Mouse (Mus musculus) CH12.LX (cell line): ENCODE results near the gene Cabp2. TPM values are rescaled to one million over a fixed set of nuclear protein-coding genes. Genes with fewer than 3 reads are reported as not detected.

Experiments
- DNase-seq: peaks from one replicate; pipeline ENCODE4 v3.0.0-alpha.2; 2013; ENCODE audit errors: extremely low read depth
- H3K27ac ChIP-seq: 2 replicates; pipeline ENCODE4 v1.5.1; 2012; ENCODE audit warnings: low read depth, mild to moderate bottlenecking, control low read depth, moderate library complexity; ENCODE audit not compliant: insufficient read depth
- H3K27me3 ChIP-seq: replicated peaks from 2 replicates; pipeline ENCODE3; 2012; ENCODE audit warnings: inconsistent platforms
- H3K36me3 ChIP-seq, 2 experiments: replicated peaks in 1 of 2; 2 replicates each; pipeline versions ENCODE3 to v1.6.1; 2012; ENCODE audit warnings: inconsistent platforms in 1 of 2, low read length in 1 of 2, mild to moderate bottlenecking in 1 of 2, mixed read lengths in 1 of 2, moderate library complexity in 1 of 2; ENCODE audit not compliant: control insufficient read depth in 1 of 2, insufficient read depth in 1 of 2
- H3K4me1 ChIP-seq, 2 experiments: 2 replicates each; pipeline ENCODE4 v1.6.1; 2012; ENCODE audit warnings: inconsistent platforms in 1 of 2, moderate library complexity in 1 of 2; ENCODE audit not compliant: insufficient read depth in 2 of 2, control insufficient read depth in 1 of 2
- H3K4me2 ChIP-seq: 2 replicates; pipeline ENCODE4 v1.6.1; 2012; ENCODE audit warnings: low read depth, mild to moderate bottlenecking, control low read depth; ENCODE audit not compliant: poor library complexity, insufficient read depth, severe bottlenecking
- H3K4me3 ChIP-seq, 3 experiments: fragments of 150-350 bp in 1 of 3; sonication (generic) in 1 of 3; replicated peaks in 1 of 3; 2 replicates each; pipeline versions ENCODE3 to v1.5.1; 2011 to 2012; ENCODE audit warnings: low read depth in 2 of 3, low read length in 2 of 3, mild to moderate bottlenecking in 2 of 3, moderate library complexity in 2 of 3, control low read depth in 1 of 3, improper control_type of control experiment in 1 of 3, inconsistent platforms in 1 of 3, mixed read lengths in 1 of 3; ENCODE audit not compliant: poor library complexity in 1 of 3
- H3K79me2 ChIP-seq: replicated peaks from 2 replicates; pipeline ENCODE4 v1.6.1; 2012; ENCODE audit warnings: mild to moderate bottlenecking, moderate library complexity; ENCODE audit not compliant: control insufficient read depth, poor library complexity, insufficient read depth, severe bottlenecking; ENCODE audit errors: extremely low read depth
- H3K9ac ChIP-seq: 2 replicates; pipeline ENCODE4 v1.6.1; 2012; ENCODE audit warnings: low read depth, mild to moderate bottlenecking, control low read depth, moderate library complexity; ENCODE audit not compliant: insufficient read depth
- H3K9me3 ChIP-seq: replicated peaks from 2 replicates; pipeline ENCODE3; 2012; ENCODE audit warnings: low read length, inconsistent platforms, mixed read lengths
- CHD1 ChIP-seq: IDR thresholded peaks from 2 replicates; pipeline ENCODE4 v1.6.1; 2012; ENCODE audit warnings: low read depth, low read length, improper control_type of control experiment, inconsistent platforms
- EP300 ChIP-seq: IDR thresholded peaks from 2 replicates; pipeline ENCODE4 v1.6.1; 2011; ENCODE audit warnings: low read length, improper control_type of control experiment
- IRF4 ChIP-seq: IDR thresholded peaks from 2 replicates; pipeline ENCODE4 v1.6.1; 2014; ENCODE audit warnings: low read depth, mild to moderate bottlenecking, inconsistent platforms, low read length, improper control_type of control experiment
- JUN ChIP-seq: IDR thresholded peaks from 2 replicates; pipeline ENCODE4 v1.6.1; 2011; ENCODE audit warnings: low read depth, mild to moderate bottlenecking, low read length, improper control_type of control experiment, moderate library complexity; ENCODE audit not compliant: insufficient read depth
- MAZ ChIP-seq: IDR thresholded peaks from 2 replicates; pipeline ENCODE4 v1.6.1; 2012; ENCODE audit warnings: low read depth, mild to moderate bottlenecking, inconsistent platforms, low read length, improper control_type of control experiment, moderate library complexity
- NELFE ChIP-seq: IDR thresholded peaks from 2 replicates; pipeline ENCODE4 v1.6.1; 2011; ENCODE audit warnings: low read depth, low read length, improper control_type of control experiment
- NRF1 ChIP-seq: IDR thresholded peaks from 2 replicates; pipeline ENCODE4 v1.6.1; 2014; ENCODE audit warnings: low read depth, mild to moderate bottlenecking, inconsistent platforms, low read length, improper control_type of control experiment, moderate library complexity
- PAX5 ChIP-seq: IDR thresholded peaks from 2 replicates; pipeline ENCODE4 v1.6.1; 2012; ENCODE audit warnings: low read length, inconsistent platforms, mixed read lengths
- RAD21 ChIP-seq: IDR thresholded peaks from 2 replicates; pipeline ENCODE4 v1.6.1; 2011; ENCODE audit warnings: low read depth, mild to moderate bottlenecking, low read length, improper control_type of control experiment, moderate library complexity
- RCOR1 ChIP-seq: conservative IDR thresholded peaks from 2 replicates; pipeline ENCODE4 v1.6.1; 2012; ENCODE audit warnings: low read depth, mild to moderate bottlenecking, inconsistent platforms, low read length, improper control_type of control experiment
- SMC3 ChIP-seq: IDR thresholded peaks from 2 replicates; pipeline ENCODE4 v1.6.1; 2011; ENCODE audit warnings: low read depth, low read length, improper control_type of control experiment
- TCF12 ChIP-seq: IDR thresholded peaks from 2 replicates; pipeline ENCODE4 v1.6.1; 2014; ENCODE audit warnings: low read depth, mild to moderate bottlenecking, inconsistent platforms, low read length, improper control_type of control experiment
- UBTF ChIP-seq: IDR thresholded peaks from 2 replicates; pipeline ENCODE4 v1.6.1; 2012; ENCODE audit warnings: low read depth, mild to moderate bottlenecking, inconsistent platforms, low read length, improper control_type of control experiment, moderate library complexity
- USF1 ChIP-seq: IDR thresholded peaks from 2 replicates; pipeline ENCODE4 v1.6.1; 2014; ENCODE audit warnings: low read depth, mild to moderate bottlenecking, inconsistent platforms, low read length, improper control_type of control experiment
- ZNF384 ChIP-seq: IDR thresholded peaks from 2 replicates; pipeline ENCODE4 v1.6.1; 2012; ENCODE audit warnings: low read depth, low read length, improper control_type of control experiment, inconsistent platforms
- dilution Hi-C: fragments of 300-500 bp; cut with MboI; formaldehyde crosslinking; loops from 2 replicates; pipeline ENCODE4 v1.14.3; 2020; ENCODE audit warnings: low sequenced_read_pairs; ENCODE audit not compliant: extremely low pct_unique_long_range_greater_than_20kb, extremely low pct_ligation_motif_present
- in situ Hi-C: fragments of 300-500 bp; cut with MboI; formaldehyde crosslinking; loops from 3 replicates; pipeline ENCODE4 v1.14.3; 2019; ENCODE audit warnings: low sequenced_read_pairs, low pct_ligation_motif_present, low pct_unique_long_range_greater_than_20kb, mixed read lengths
- polyA plus RNA-seq: library from polyadenylated mRNA; unstranded; fragments of >175 nt; gene quantifications from 2 replicates; pipeline ENCODE4 v1.2.1, GENCODE M21; 2012; ENCODE audit warnings: low read depth; ENCODE audit not compliant: insufficient read length
- total RNA-seq, 2 experiments: library from RNA; depleted of rRNA; stranded (reverse); fragments of 300-350 nt in 1 of 2; fragments of >200 nt in 1 of 2; gene quantifications; 2 replicates each; pipeline ENCODE4 v1.2.3; 2012 to 2014

Cabp2 gene
- total and polyA plus RNA-seq, 3 experiments, result not detected

- no peak overlapping the region for H3K4me2 ChIP-seq
- H3K27ac ChIP-seq, result no peak overlapping the region
- no peaks in the 10 kb centered on the region for H3K9me3 ChIP-seq
- no peak for TF ChIP-seq IRF4
- no peak for TF ChIP-seq RCOR1
- no peak for TF ChIP-seq RAD21
- no peak for TF ChIP-seq EP300
- no peak for TF ChIP-seq JUN
- dilution Hi-C loops, result no loop called here
- H3K79me2 ChIP-seq, result no peaks in the 10 kb centered on the region
- in situ Hi-C loops, result no loop called here
- no peak overlapping the region for H3K9ac ChIP-seq
- no peak overlapping the region for H3K4me3 ChIP-seq
- no peak for DNase-seq
- H3K36me3 ChIP-seq, result peaks cover 76 to 94% of the 10 kb centered on the region in 2 experiments
- peaks cover 0 to 30% of the 10 kb centered on the region in 2 experiments; a peak in 2 of 4 replicates for H3K4me1 ChIP-seq
- H3K27me3 ChIP-seq, result no peaks in the 10 kb centered on the region
These were observed 25.3 kb downstream of the Cabp2 start for GRCm38 (mm10) chr19:4106654-4107053.

GRCm38 (mm10) chr19:4108535-4108934, 27.2 kb downstream of the Cabp2 start:
- dilution Hi-C loops (no loop called here), in situ Hi-C loops (no loop called here)
- H3K4me3 ChIP-seq, result no peak overlapping the region
- no peak for DNase-seq
- no peak overlapping the region for H3K9ac ChIP-seq
- H3K79me2 ChIP-seq, result no peaks in the 10 kb centered on the region
- TF ChIP-seq TCF12, result no peak
- TF ChIP-seq JUN, result no peak
- no peak for TF ChIP-seq NELFE
- no peak for TF ChIP-seq NRF1
- no peak for TF ChIP-seq SMC3
- TF ChIP-seq CHD1, result no peak
- no peak for TF ChIP-seq IRF4
- TF ChIP-seq ZNF384, result no peak
- TF ChIP-seq PAX5, result no peak
- TF ChIP-seq USF1, result no peak
- TF ChIP-seq RAD21, result no peak
- no peak for TF ChIP-seq UBTF
- no peak for TF ChIP-seq MAZ
- H3K4me2 ChIP-seq, result no peak overlapping the region
- peaks cover 10 to 26% of the 10 kb centered on the region in 2 experiments for H3K4me1 ChIP-seq
- H3K9me3 ChIP-seq, result no peaks in the 10 kb centered on the region
- no peaks in the 10 kb centered on the region for H3K27me3 ChIP-seq
- H3K36me3 ChIP-seq, result peaks cover 78 to 93% of the 10 kb centered on the region in 2 experiments
- no peak overlapping the region for H3K27ac ChIP-seq
